17 mouse cellular contexts compared by ENCODE assay signal in the genomic region with DNA sequence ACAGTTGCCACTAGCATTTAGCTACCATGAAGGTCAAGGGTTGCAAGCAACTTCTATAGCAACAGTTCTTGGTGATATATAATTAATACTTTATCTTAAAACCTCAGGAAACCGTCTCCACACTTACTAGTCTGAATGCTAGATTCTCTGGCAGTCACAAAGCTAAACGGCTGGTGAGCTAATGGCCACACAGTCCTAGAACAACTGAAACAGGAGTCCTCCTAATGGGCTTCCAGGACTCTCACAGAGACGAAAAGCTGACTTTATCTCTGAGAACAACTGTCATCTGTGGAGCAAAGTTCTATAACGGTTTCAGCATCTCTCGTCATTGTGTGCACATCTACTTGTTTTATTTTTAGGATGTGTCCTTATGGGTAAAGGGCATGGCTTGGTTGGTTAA. TPM values are rescaled to one million over a fixed set of nuclear protein-coding genes. Genes with fewer than 3 reads are reported as not detected.
"Had no signal": no experiment of that assay in that cellular context is flagged by ENCODE, and none has a peak within 500 bp of the region (broad histone marks: within the 10 kb centered on the region; RNA-seq: fewer than 3 reads in every experiment).

No protein-coding gene starts in this region.

- H3K4me3 ChIP-seq: kidney, embryonic 15.5 days; left cerebral cortex, adult 2 months; liver, embryonic 13.5 days; midbrain, embryonic 10.5 days; neural tube, embryonic 12.5 days had no signal

- H3K27me3 ChIP-seq: kidney, embryonic 15.5 days; liver, embryonic 13.5 days; neural tube, embryonic 12.5 days had no signal

- H3K9me3 ChIP-seq: kidney, embryonic 15.5 days; liver, embryonic 13.5 days; midbrain, embryonic 10.5 days; neural tube, embryonic 12.5 days had no signal

- DNase-seq: kidney, postnatal 10 days; kidney, postnatal 36 days; layer of hippocampus, postnatal 36 days; liver, embryonic 13.5 days; lung, adult 2 months; lung, postnatal 14 days; lung, postnatal 4 days; right cerebral cortex, postnatal 25 days; thymus, adult 18-20 months; thymus, postnatal 36 days had no signal

- H3K4me1 ChIP-seq: liver, embryonic 13.5 days; neural tube, embryonic 12.5 days had no signal

- H3K36me3 ChIP-seq: kidney, embryonic 15.5 days; liver, embryonic 13.5 days; midbrain, embryonic 10.5 days; neural tube, embryonic 12.5 days had no signal

- H3K4me2 ChIP-seq: kidney, embryonic 15.5 days; liver, embryonic 13.5 days; neural tube, embryonic 12.5 days had no signal

- H3K27ac ChIP-seq: kidney, embryonic 15.5 days; left cerebral cortex, adult 2 months; liver, embryonic 13.5 days; midbrain, embryonic 10.5 days; neural tube, embryonic 12.5 days had no signal

- H3K9ac ChIP-seq: kidney, embryonic 15.5 days; liver, embryonic 13.5 days; neural tube, embryonic 12.5 days had no signal

RNA-seq across cellular contexts. Expression of a gene that starts 15.0 kb away (rescaled TPM):
- total RNA-seq: liver, adult 2 months; megakaryocyte, adult 5-6 weeks; neutrophil, adult 5-6 weeks had no signal
- polyA plus RNA-seq: liver, adult 2 months had no signal
